Mouse (Mus musculus): ENCODE results near the gene Sik2.

GRCm38 (mm10) chr9:50868182-50868581, 140.7 kb downstream of the Sik2 start:
- TF ChIP-seq POLR2A (IDR thresholded peaks at IDR 0.05; ENCODE audit: insufficient read depth, low read length) = no peak
- TF ChIP-seq CTCF (IDR thresholded peaks at IDR 0.05; ENCODE audit: low read depth, low read length) = no peak

All from ES-Bruce4 (cell line).